Mouse (Mus musculus): ENCODE data around the gene Ano10. TPM values are rescaled to one million over a fixed set of nuclear protein-coding genes. Genes with fewer than 3 reads are reported as not detected.

Ano10 gene
- total and polyA plus RNA-seq, 3 experiments, result 3.2 to 26.8 (median 8.3) TPM

DNA sequence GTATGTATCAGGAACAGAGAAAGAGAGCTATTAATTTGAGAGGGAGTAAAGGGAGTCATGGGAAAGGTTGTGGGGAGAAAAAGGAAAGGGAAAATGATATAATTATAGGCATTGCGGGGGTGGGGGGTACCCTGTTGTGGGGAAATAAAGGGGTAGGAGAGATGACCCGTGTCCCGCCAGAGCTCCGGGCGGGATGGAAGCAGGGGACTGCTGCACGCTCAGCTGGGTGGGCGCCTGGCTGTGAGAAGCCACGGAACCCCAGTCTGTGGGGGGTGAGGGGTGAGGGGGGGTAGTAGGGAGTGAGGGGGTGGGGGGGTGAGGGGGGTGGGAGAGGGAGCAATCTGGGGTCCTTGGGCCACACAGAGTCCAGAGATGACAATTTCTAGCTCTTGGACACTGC, 167.4 kb downstream of the Ano10 start:
- Histone ChIP-seq H3K4me3 (ENCODE audit: low read depth, low read length) (no peak overlapping the region), H3K4me1 (ENCODE audit: insufficient read depth, low read depth, low read length) (peaks cover 18% of the 10 kb centered on the region), H3K9me3 (replicated peaks) (no peaks in the 10 kb centered on the region), H3K27me3 (ENCODE audit: insufficient read depth, low read length) (no peaks in the 10 kb centered on the region), H3K36me3 (replicated peaks) (peaks cover 10% of the 10 kb centered on the region)
- DNase-seq (ENCODE audit: low spot score), result no peak
- no peak for ATAC-seq (ENCODE audit: extremely low read depth, insufficient number of reproducible peaks, low FRiP score, poor library complexity, severe bottlenecking)
- TF ChIP-seq GATA1 (IDR thresholded peaks at IDR 0.05; ENCODE audit: borderline replicate concordance, low read length) (no peak), CTCF (IDR thresholded peaks at IDR 0.05; ENCODE audit: low read depth, low read length) (no peak), POLR2AphosphoS5 (IDR thresholded peaks at IDR 0.05; ENCODE audit: insufficient replicate concordance, low read depth, low read length) (no peak), TAL1 (conservative IDR thresholded peaks at IDR 0.05; ENCODE audit: low read depth, low read length) (no peak), GATA2 (IDR thresholded peaks at IDR 0.05; ENCODE audit: borderline replicate concordance, low read depth, low read length) (no peak)

Other genes with a start within 250 kb of the Ano10 start
- 30.8 and 37.2 TPM in 2 replicates for gene Snrk, start 177.2 kb downstream of the Ano10 start, total RNA-seq (2014; fragmentation: Nextera tagmentation)
- gene Snrk, start 177.2 kb downstream of the Ano10 start, total RNA-seq (2017), result 19.9 and 27.8 TPM in 2 replicates
- 16.4 and 29.5 TPM in 2 replicates for gene Snrk, start 177.2 kb downstream of the Ano10 start, polyA plus RNA-seq (2012)
- 62.9 and 71.7 TPM in 2 replicates for gene Abhd5, start 57.2 kb upstream of the Ano10 start, total RNA-seq (2014; fragmentation: Nextera tagmentation)
- 53.2 and 54.7 TPM in 2 replicates for gene Abhd5, start 57.2 kb upstream of the Ano10 start, total RNA-seq (2017)
- 20.9 and 25.8 TPM in 2 replicates for gene Abhd5, start 57.2 kb upstream of the Ano10 start, polyA plus RNA-seq (2012)

Data from G1E (cell line).